Mouse (Mus musculus): ENCODE data around the gene Nudt12. TPM values are rescaled to one million over a fixed set of nuclear protein-coding genes. Genes with fewer than 3 reads are reported as not detected.

Nudt12 gene
- 4.1 and 6.4 TPM in 2 replicates for polyA plus RNA-seq (2015; fragmentation: Nextera tagmentation; extraction: Ambion mirVana)

- Histone ChIP-seq H3K9me3 (no peaks in the 10 kb centered on the region), H3K27me3 (replicated peaks) (no peaks in the 10 kb centered on the region), H3K4me2 (replicated peaks) (peak within 1 kb of the TSS; percentile 82), H3K4me1 (replicated peaks) (no peaks in the 10 kb centered on the region), H3K27ac (peak within 1 kb of the TSS; percentile 70; the same call in 1 of the 2 replicates), H3K9ac (peak within 1 kb of the TSS; percentile 67), H3K36me3 (no peaks in the 10 kb centered on the region), H3K4me3 (replicated peaks) (peak within 1 kb of the TSS; percentile 57)
- under 1% methylated on average over 22 of the region's 22 CpGs for WGBS
- peak; percentile 98 for ATAC-seq
These were observed at the start of gene Nudt12 for GRCm38 (mm10) chr17:59013091-59013459. Gene Nudt12, minus strand, starts transcription at chr17:59013372.

- ATAC-seq: no peak
- 56% methylated on average over 4 of the region's 4 CpGs for WGBS
- H3K9ac ChIP-seq: no peak overlapping the region
These were observed 40.1 kb upstream of the Nudt12 start for GRCm38 (mm10) chr17:59053306-59053705.

GRCm38 (mm10) chr17:59039754-59040153 is 26.6 kb upstream of the Nudt12 start:
- Histone ChIP-seq H3K36me3 (no peaks in the 10 kb centered on the region), H3K27me3 (replicated peaks) (no peaks in the 10 kb centered on the region), H3K27ac (no peak overlapping the region), H3K4me1 (replicated peaks) (no peaks in the 10 kb centered on the region), H3K4me3 (replicated peaks) (no peak overlapping the region), H3K9me3 (no peaks in the 10 kb centered on the region), H3K9ac (no peak overlapping the region), H3K4me2 (replicated peaks) (no peak overlapping the region)
- no peak for ATAC-seq
- WGBS: 40% methylated on average over 5 of the region's 5 CpGs

More at GRCm38 (mm10) chr17:59053306-59053705, 40.1 kb upstream of the Nudt12 start:
- H3K9me3 ChIP-seq: no peaks in the 10 kb centered on the region
- no peak overlapping the region for H3K4me3 ChIP-seq (replicated peaks)
- no peak overlapping the region for H3K4me2 ChIP-seq (replicated peaks)
- no peaks in the 10 kb centered on the region for H3K4me1 ChIP-seq (replicated peaks)
- no peaks in the 10 kb centered on the region for H3K36me3 ChIP-seq
- H3K27me3 ChIP-seq (replicated peaks): no peaks in the 10 kb centered on the region
- H3K27ac ChIP-seq: no peak overlapping the region

- H3K4me2 ChIP-seq (replicated peaks): no peak overlapping the region
- no peak overlapping the region for H3K9ac ChIP-seq
- 89% methylated on average over 3 of the region's 3 CpGs for WGBS
- no peaks in the 10 kb centered on the region for H3K27me3 ChIP-seq (replicated peaks)
- no peak for ATAC-seq
- H3K4me1 ChIP-seq (replicated peaks): no peaks in the 10 kb centered on the region
- no peaks in the 10 kb centered on the region for H3K36me3 ChIP-seq
- no peak overlapping the region for H3K27ac ChIP-seq
- no peaks in the 10 kb centered on the region for H3K9me3 ChIP-seq
- no peak overlapping the region for H3K4me3 ChIP-seq (replicated peaks)
These were observed 20.3 kb upstream of the Nudt12 start for GRCm38 (mm10) chr17:59033445-59033844.

GRCm38 (mm10) chr17:59026336-59026735 is 13.2 kb upstream of the Nudt12 start:
- Histone ChIP-seq H3K4me3 (replicated peaks) (no peak overlapping the region), H3K4me1 (replicated peaks) (no peaks in the 10 kb centered on the region), H3K27me3 (replicated peaks) (no peaks in the 10 kb centered on the region), H3K36me3 (no peaks in the 10 kb centered on the region), H3K4me2 (replicated peaks) (no peak overlapping the region), H3K27ac (no peak overlapping the region), H3K9ac (no peak overlapping the region), H3K9me3 (no peaks in the 10 kb centered on the region)
- 82% methylated on average over 3 of the region's 3 CpGs for WGBS
- ATAC-seq: no peak

GRCm38 (mm10) chr17:59024502-59024901 is 11.3 kb upstream of the Nudt12 start:
- Histone ChIP-seq H3K27me3 (replicated peaks) (no peaks in the 10 kb centered on the region), H3K27ac (no peak overlapping the region), H3K9ac (no peak overlapping the region), H3K4me1 (replicated peaks) (no peaks in the 10 kb centered on the region), H3K36me3 (no peaks in the 10 kb centered on the region), H3K9me3 (no peaks in the 10 kb centered on the region), H3K4me2 (replicated peaks) (no peak overlapping the region), H3K4me3 (replicated peaks) (no peak overlapping the region)
- no peak for ATAC-seq
- 41% methylated on average over 6 of the region's 6 CpGs for WGBS

- no peak overlapping the region for H3K27ac ChIP-seq
- H3K36me3 ChIP-seq: no peaks in the 10 kb centered on the region
- H3K9ac ChIP-seq: no peak overlapping the region
- H3K27me3 ChIP-seq (replicated peaks): no peaks in the 10 kb centered on the region
- H3K4me3 ChIP-seq (replicated peaks): no peak overlapping the region
- H3K4me1 ChIP-seq (replicated peaks): no peaks in the 10 kb centered on the region
- 57% methylated on average over 4 of the region's 5 CpGs for WGBS
- ATAC-seq: no peak
- H3K9me3 ChIP-seq: no peaks in the 10 kb centered on the region
- H3K4me2 ChIP-seq (replicated peaks): no peak overlapping the region
These were observed 10.8 kb upstream of the Nudt12 start for GRCm38 (mm10) chr17:59023971-59024370.

GRCm38 (mm10) chr17:59018666-59019065 is 5.5 kb upstream of the Nudt12 start:
- WGBS: 87% methylated on average over 4 of the region's 4 CpGs
- ATAC-seq: no peak
- H3K36me3 ChIP-seq: no peaks in the 10 kb centered on the region
- H3K27ac ChIP-seq: no peak overlapping the region
- H3K9me3 ChIP-seq: no peaks in the 10 kb centered on the region
- no peaks in the 10 kb centered on the region for H3K4me1 ChIP-seq (replicated peaks)
- no peak overlapping the region for H3K4me3 ChIP-seq (replicated peaks)
- no peaks in the 10 kb centered on the region for H3K27me3 ChIP-seq (replicated peaks)
- no peak overlapping the region for H3K4me2 ChIP-seq (replicated peaks)
- H3K9ac ChIP-seq: no peak overlapping the region

GRCm38 (mm10) chr17:59012421-59013090 is 616 bp downstream of the Nudt12 start:
- 11% methylated on average over 15 of the region's 15 CpGs for WGBS
- Histone ChIP-seq H3K27ac (peak overlapping the region; percentile 70; the same call in 1 of the 2 replicates), H3K4me3 (replicated peaks) (peak overlapping the region; percentile 57), H3K9ac (peak overlapping the region; percentile 67), H3K4me2 (replicated peaks) (peak overlapping the region; percentile 82), H3K27me3 (replicated peaks) (no peaks in the 10 kb centered on the region), H3K36me3 (no peaks in the 10 kb centered on the region), H3K9me3 (no peaks in the 10 kb centered on the region), H3K4me1 (replicated peaks) (no peaks in the 10 kb centered on the region)
- ATAC-seq: peak; percentile 78

GRCm38 (mm10) chr17:59011546-59012307 is 1.4 kb downstream of the Nudt12 start:
- no peak for ATAC-seq
- WGBS: 86% methylated on average over 13 of the region's 13 CpGs

GRCm38 (mm10) chr17:58991275-58991674 is 21.9 kb downstream of the Nudt12 start, which contains the start of gene Pdzph1:
Gene Pdzph1, minus strand, starts transcription at chr17:58991375.
- Histone ChIP-seq H3K27ac (no peak within 1 kb of the TSS), H3K4me3 (replicated peaks) (no peak within 1 kb of the TSS), H3K36me3 (no peaks in the 10 kb centered on the region), H3K4me1 (replicated peaks) (no peaks in the 10 kb centered on the region), H3K9ac (no peak within 1 kb of the TSS), H3K27me3 (replicated peaks) (no peaks in the 10 kb centered on the region), H3K9me3 (no peaks in the 10 kb centered on the region), H3K4me2 (replicated peaks) (no peak within 1 kb of the TSS)
- no peak for ATAC-seq
- 86% methylated on average over 6 of the region's 6 CpGs for WGBS

More at GRCm38 (mm10) chr17:59011546-59012307, 1.4 kb downstream of the Nudt12 start:
- Histone ChIP-seq H3K9me3 (no peaks in the 10 kb centered on the region), H3K4me1 (replicated peaks) (no peaks in the 10 kb centered on the region), H3K4me3 (replicated peaks) (no peak overlapping the region), H3K9ac (no peak overlapping the region), H3K27ac (no peak overlapping the region), H3K4me2 (replicated peaks) (no peak overlapping the region), H3K27me3 (replicated peaks) (no peaks in the 10 kb centered on the region), H3K36me3 (no peaks in the 10 kb centered on the region)

GRCm38 (mm10) chr17:58973237-58973636 is 39.9 kb downstream of the Nudt12 start:
- no peaks in the 10 kb centered on the region for H3K9me3 ChIP-seq
- no peak for ATAC-seq
- H3K36me3 ChIP-seq: no peaks in the 10 kb centered on the region
- no peak overlapping the region for H3K4me3 ChIP-seq (replicated peaks)
- no peaks in the 10 kb centered on the region for H3K27me3 ChIP-seq (replicated peaks)
- H3K4me1 ChIP-seq (replicated peaks): no peaks in the 10 kb centered on the region
- H3K4me2 ChIP-seq (replicated peaks): no peak overlapping the region
- H3K27ac ChIP-seq: no peak overlapping the region
- 57% methylated on average over 5 of the region's 5 CpGs for WGBS
- no peak overlapping the region for H3K9ac ChIP-seq
